Mouse (Mus musculus): ENCODE measurements around the gene Fbxl16.
A peak's percentile ranks its signal among the peaks of the same experiment; 100 is the strongest.

Fbxl16 gene

GRCm38 (mm10) chr17:25839455-25840235 is 30.8 kb downstream of the Fbxl16 start:
- DNase-seq (ENCODE audit: extremely low read depth, insufficient read length, low spot score): no peak

DNA sequence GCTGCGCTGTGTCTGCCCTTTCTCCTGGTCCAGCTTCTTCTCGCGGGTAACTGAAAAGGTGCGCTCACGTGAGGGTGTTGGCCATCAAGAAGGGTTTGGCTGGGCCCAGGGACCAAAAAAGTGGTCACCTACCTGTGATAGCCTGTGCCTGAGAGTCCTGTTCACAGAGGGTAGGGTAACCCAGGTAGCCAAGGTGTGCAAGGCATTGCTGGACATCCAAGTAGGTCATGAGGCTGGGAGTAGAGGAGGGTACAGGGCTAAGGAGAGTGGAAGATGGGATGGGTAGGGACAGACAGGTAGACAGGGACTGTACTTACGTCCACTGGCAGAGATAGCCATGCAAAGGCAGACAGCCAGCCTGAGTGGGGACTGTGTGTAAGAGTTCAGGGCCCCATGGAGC is 31.6 kb downstream of the Fbxl16 start:
- DNase-seq (ENCODE audit: extremely low read depth, insufficient read length, low spot score): no peak

DNA sequence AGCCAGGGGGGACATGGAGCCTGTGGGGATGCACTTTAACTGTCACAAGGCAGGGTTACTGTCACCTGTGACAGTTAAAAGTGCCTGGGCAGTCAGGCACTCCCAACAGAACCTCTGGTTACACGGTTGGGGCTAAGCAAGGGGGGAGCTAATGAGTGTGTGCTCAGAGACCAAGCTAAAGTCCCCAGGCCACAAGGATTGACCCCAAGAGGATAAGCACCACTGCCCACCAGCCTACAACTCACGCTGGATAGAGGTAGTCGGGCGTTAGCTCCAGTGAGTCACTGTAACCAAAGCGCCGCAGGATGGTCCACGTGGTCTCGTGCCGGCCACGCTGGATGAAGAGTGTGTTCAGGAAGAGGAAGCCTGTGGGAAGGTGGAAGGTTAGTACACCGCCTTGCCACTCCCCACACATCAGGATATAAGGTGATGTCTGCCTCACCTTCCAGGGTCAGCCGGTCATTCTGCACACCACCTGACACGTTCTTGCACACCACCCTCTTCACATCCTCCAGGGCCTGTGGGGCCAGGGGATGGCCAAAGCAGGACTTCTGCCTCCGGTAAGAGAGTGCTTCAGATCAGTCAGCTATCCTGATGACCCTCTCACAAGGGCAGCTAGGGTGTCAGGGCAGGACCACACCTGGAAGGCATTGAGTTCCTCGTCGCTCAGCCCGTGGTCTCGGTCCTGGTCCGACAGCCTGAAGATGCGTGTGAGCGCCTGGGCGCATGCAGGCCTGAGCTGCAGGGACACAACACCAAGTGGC is 32.4 kb downstream of the Fbxl16 start, which contains the start of gene Gm20683:
Gene Gm20683, minus strand, starts transcription at position 647 of the 764 bp plus-strand sequence.
- no peak for DNase-seq (ENCODE audit: extremely low read depth, insufficient read length, low spot score)

GRCm38 (mm10) chr17:25842509-25842908 is 33.6 kb downstream of the Fbxl16 start:
- no peak for DNase-seq (ENCODE audit: extremely low read depth, insufficient read length, low spot score)

DNA sequence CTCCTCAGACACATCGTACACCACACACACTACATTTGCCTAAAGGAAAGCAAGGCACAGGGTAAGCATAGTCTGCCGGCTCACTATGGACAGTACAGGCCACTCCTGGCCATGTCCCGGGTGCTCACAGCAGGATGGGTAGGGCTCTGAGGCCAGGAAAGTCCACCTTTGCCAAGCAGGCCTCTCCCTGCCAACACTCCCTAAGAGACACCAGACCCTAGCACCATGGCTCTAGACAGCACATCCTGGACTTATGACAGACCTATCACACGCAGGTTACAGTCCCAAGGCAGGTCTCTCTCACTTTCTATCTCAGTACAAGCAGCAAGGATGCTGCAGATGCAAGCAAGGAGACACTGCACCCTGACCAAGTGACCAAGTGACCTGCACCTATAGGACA is 34.2 kb downstream of the Fbxl16 start:
- no peak for DNase-seq (ENCODE audit: extremely low read depth, insufficient read length, low spot score)

DNA sequence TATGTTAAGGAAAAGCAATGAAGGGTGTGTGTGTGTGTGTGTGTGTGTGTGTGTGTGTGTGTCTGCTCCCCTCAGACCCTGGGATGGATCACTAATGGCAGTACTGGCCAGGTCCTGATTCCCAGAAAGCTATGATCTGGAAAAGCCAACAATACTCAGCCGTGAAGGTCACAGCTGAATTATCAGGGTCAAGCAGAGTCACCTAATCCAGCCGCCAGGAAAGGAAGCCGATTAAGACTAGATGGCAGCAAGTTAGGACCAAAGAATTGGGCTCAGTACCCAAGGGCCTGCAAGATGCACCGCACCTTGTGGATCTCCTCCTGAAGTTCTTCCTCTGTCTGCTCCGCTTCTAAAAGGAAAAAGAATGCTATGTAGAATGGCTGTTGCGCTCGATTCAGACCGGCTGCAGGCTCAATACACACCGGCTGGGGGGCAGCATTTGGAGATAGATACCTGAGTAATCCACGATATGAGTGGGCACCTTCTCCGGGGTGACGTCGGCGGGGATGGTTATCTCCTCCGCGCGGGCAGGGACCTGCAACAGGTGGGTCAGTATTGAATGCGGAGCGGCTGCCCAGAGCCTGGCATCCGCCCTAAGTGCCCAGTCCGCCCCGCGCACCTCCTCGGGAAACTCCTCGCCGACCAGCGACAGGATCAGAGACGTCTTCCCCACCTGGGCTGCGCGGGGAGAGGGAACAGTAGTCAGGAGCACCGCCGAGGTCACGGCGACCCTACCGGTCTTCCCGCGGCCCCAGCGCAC is 34.9 kb downstream of the Fbxl16 start:
- no peak for DNase-seq (ENCODE audit: extremely low read depth, insufficient read length, low spot score)

DNA sequence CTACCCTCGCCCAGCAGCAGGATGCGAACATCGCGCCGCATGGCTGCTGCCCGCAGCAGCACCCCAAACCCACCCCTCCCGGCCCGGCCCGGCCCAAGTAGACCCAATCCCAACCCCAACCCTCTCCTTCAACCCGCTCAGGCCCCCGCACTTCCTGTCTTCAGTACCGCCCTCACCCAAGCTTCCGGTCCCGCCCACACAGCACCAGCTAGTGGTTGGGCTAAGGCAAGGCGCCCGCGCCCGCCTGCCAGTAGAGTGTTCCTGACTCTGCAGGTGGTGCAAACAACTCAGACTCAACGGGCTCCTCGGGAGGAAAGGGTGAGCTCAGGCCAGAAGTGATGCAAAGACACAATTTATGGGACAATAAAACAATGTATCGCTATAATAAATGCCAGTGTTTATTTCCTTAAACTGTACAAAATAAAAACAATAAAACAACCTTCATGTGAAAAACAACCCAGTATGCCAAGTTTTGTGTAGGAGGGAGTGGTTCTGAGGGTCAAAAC is 35.6 kb downstream of the Fbxl16 start, which contains the start of gene Rhot2:
Gene Rhot2, minus strand, starts transcription at position 456 of the 506 bp plus-strand sequence.
- peak; percentile 89 for DNase-seq (ENCODE audit: extremely low read depth, insufficient read length, low spot score)

DNA sequence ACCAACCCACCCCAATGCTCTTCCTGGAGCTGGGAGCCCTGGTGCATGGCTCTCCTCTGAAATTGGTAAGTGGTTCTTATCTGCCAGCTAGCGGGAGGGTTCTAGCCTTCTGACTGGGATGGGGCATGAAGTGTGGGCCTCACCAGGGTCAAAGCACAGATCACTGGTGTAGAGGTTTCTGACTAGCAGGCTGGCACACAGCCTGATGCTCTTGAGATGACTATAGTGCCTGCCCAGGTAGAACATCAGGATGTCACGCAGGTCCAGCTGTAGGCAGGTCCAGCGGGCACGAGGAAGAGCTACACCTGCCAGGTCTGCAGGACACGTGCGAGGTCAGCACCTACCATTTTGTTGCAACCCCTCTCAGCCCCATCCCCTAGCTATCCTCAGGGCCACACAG is 51.3 kb downstream of the Fbxl16 start:
- DNase-seq (ENCODE audit: extremely low read depth, insufficient read length, low spot score): no peak

- peak; percentile 97 for DNase-seq (ENCODE audit: extremely low read depth, insufficient read length, low spot score)
Measured at GRCm38 (mm10) chr17:25860832-25861703, 52.2 kb downstream of the Fbxl16 start, which contains the start of gene Wdr90. TSS of gene Wdr90 (minus strand) at chr17:25861501.

DNA sequence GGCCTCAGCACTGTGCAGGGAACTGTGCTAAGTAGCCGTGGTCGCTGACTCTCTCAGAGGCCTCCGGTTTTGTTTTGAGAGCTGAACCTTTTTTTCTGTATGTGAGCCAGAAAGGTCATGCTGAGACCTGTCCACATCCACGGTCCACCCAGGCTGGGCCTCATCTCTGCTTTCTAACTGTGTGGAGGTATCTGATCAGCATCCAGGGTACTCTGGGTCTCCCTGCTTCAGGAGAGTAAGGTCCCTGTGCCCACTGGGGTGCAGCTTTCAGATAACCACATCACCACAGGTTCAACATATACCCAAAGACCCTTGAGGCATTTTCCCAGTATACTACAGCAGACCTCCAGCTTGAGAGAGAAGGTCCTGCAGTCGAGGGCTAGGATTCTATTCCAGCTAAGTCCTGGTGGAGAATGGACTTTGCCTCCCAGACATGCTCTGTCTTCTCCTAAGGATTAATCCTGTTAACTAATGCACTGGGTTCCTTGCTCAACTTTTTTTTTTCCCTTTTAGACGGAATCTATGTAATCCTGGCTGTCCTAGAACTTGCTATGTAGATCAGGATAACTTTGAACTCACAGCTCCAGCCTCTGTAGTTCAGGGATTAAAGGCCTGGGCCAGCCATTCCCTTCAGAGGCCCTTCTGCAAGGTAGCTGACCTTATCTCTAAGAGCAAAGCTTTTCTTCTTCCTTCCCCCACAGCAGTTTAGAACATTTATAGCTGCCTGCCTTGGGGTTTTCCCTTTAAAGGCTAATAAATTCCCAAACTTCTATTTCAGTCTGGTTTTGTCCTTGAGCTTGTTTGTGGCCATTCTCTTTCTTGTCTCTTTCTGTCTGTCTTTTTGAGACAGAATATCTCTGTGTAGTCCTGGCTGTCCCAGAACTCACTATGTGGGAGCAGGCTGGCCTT is 53.1 kb downstream of the Fbxl16 start:
- DNase-seq (ENCODE audit: extremely low read depth, insufficient read length, low spot score): no peak

DNA sequence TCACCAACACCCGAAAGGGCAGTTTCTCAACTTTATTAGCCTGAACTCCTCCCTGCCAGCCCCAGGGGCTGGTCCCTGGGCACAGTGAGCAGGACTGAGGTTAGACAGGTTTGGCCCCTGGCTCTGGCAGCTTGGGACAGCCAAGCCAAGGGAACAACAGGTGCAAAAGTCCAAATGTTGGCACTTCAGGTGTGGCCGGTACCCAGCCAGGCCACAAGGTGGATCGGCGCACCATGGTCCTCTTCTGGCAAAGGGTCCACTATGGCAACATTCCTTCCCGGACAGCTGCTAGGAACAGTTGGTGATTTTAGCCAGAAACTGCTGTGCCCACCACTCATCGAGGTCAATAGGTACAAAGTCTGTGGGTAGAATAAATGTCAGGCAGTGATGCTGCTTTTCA is 54.8 kb downstream of the Fbxl16 start:
- no peak for DNase-seq (ENCODE audit: extremely low read depth, insufficient read length, low spot score)

GRCm38 (mm10) chr17:25864311-25864710 is 55.4 kb downstream of the Fbxl16 start:
- DNase-seq (ENCODE audit: extremely low read depth, insufficient read length, low spot score): no peak

DNA sequence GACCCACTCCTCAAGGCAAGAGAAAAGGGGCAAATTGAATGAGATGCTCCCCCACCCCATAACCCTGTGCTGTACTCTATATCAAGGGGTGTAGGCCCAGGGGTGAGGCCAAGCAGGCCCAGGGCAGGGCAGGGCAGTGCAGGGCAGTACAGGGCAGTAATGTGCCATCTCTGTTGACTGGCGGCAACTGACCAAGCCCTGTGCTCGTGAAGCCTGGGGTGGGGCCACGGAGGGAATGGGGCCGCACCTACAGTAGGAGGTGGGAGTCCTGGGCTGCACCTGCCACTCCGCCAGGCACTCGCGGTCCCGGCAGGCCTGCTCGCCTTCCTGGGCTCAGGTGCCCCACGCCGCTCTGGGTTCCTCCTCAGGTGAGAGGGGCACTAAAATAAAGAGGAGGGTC is 56.4 kb downstream of the Fbxl16 start:
- DNase-seq (ENCODE audit: extremely low read depth, insufficient read length, low spot score): no peak

DNA sequence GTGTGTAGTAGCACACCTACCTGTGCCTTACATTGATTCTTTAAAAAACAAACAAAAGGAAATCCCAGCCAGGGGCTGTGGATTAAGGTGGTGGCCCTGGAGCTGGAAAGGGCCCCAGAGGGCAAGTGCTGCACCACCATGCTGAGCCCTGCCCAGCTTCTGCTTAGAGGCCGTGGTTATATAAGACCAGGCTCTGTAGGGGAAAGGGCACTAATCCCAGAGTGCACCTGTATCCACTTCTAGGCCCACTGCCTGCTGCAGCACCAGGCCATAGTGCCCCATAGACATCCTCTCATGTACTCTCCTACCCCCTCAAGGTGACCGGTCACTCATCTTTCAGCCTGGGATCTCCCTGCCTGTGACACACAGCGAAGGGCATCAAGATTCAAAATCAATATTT is 57.3 kb downstream of the Fbxl16 start:
- no peak for DNase-seq (ENCODE audit: extremely low read depth, insufficient read length, low spot score)

GRCm38 (mm10) chr17:25867509-25867835 is 58.6 kb downstream of the Fbxl16 start:
- no peak for DNase-seq (ENCODE audit: extremely low read depth, insufficient read length, low spot score)

- DNase-seq (ENCODE audit: extremely low read depth, insufficient read length, low spot score): peak; percentile 84
Measured at GRCm38 (mm10) chr17:25867836-25868600, 59.1 kb downstream of the Fbxl16 start.

GRCm38 (mm10) chr17:25868601-25869191 is 59.8 kb downstream of the Fbxl16 start, which contains the start of gene Mcrip2:
TSS of gene Mcrip2 (minus strand) at chr17:25868764.
- DNase-seq (ENCODE audit: extremely low read depth, insufficient read length, low spot score): peak; percentile 87

GRCm38 (mm10) chr17:25869498-25869897 is 60.6 kb downstream of the Fbxl16 start:
- no peak for DNase-seq (ENCODE audit: extremely low read depth, insufficient read length, low spot score)

Data from 3134 (cell line).